ENCODE assay signal across 8 mouse cellular contexts in genomic region chr5:124049249-124050045, GRCm38 (mm10). TPM values are rescaled to one million over a fixed set of nuclear protein-coding genes. Genes with fewer than 3 reads are reported as not detected.
A peak's percentile ranks its signal among the peaks of the same experiment; 100 is the strongest.
DNase-seq lines count a peak whose midpoint lies in the region; ATAC-seq and TF ChIP-seq lines count a peak whose summit lies in the region.

No protein-coding gene starts in this region.

- TF ChIP-seq POLR2A in thymus, adult 2 months (IDR thresholded peaks at IDR 0.05; ENCODE audit: control insufficient read depth, extremely low read depth, insufficient read depth, low read length, poor library complexity): no peak

- no peaks in the 10 kb centered on the region for H3K27me3 ChIP-seq in thymus, adult 2 months (ENCODE audit: control insufficient read depth, insufficient read depth, low read length)
- no peaks in the 10 kb centered on the region for H3K27me3 ChIP-seq in liver, embryonic 13.5 days

- H3K4me1 ChIP-seq in thymus, adult 2 months (replicated peaks; ENCODE audit: control insufficient read depth, insufficient read depth, low read length): peaks cover 29% of the 10 kb centered on the region
- peaks cover 74% of the 10 kb centered on the region for H3K4me1 ChIP-seq in liver, embryonic 13.5 days (replicated peaks)

- no peak for ATAC-seq in liver, embryonic 13.5 days (ENCODE audit: low read depth)

- peak overlapping the region; percentile 92 for H3K27ac ChIP-seq in gastrocnemius, adult 2 months
- H3K27ac ChIP-seq in thymus, adult 2 months (ENCODE audit: control insufficient read depth, insufficient read depth, low read length): peak overlapping the region; percentile 95
- peak overlapping the region; percentile 97 for H3K27ac ChIP-seq in liver, embryonic 13.5 days

- intact Hi-C loops in gastrocnemius, adult 2 months (cut with DNase I): loop anchor here (5.0 kb wide), 1 partner anchor 32 kb away; no protein-coding TSS in a partner anchor
- intact Hi-C loops in gastrocnemius, postnatal 36 days (cut with DNase I): loop anchor here (2.0 kb wide), 1 partner anchor 23 kb away; no protein-coding TSS in a partner anchor

- WGBS in thymus, adult 2 months: 89% methylated on average over 15 of the region's 15 CpGs
- WGBS in liver, embryonic 13.5 days (ENCODE audit: insufficient replicate concordance): 54% methylated on average over 15 of the region's 15 CpGs

- H3K4me3 ChIP-seq in gastrocnemius, adult 2 months: peak overlapping the region; percentile 57
- no peak overlapping the region for H3K4me3 ChIP-seq in thymus, adult 2 months (ENCODE audit: control insufficient read depth, insufficient read depth, low read length)
- peak overlapping the region; percentile 56 for H3K4me3 ChIP-seq in liver, embryonic 13.5 days (replicated peaks)

- H3K36me3 ChIP-seq in thymus, adult 2 months (ENCODE audit: control insufficient read depth, insufficient read depth, low read length): no peaks in the 10 kb centered on the region
- H3K36me3 ChIP-seq in liver, embryonic 13.5 days: no peaks in the 10 kb centered on the region

- peak overlapping the region; percentile 66 for H3K9ac ChIP-seq in liver, embryonic 13.5 days

- H3K4me2 ChIP-seq in liver, embryonic 13.5 days: peak overlapping the region; percentile 68

- no peaks in the 10 kb centered on the region for H3K9me3 ChIP-seq in liver, embryonic 13.5 days (replicated peaks)

- DNase-seq in gastrocnemius, adult 2 months: peak; percentile 67
- DNase-seq in gastrocnemius, postnatal 36 days: no peak
- DNase-seq in thymus, adult 2 months: no peak
- no peak for DNase-seq in thymus, postnatal 25 days
- DNase-seq in liver, embryonic 13.5 days: no peak
- no peak for DNase-seq in urinary bladder, adult 18-20 months (ENCODE audit: low spot score in 2 of 2)
- no peak for DNase-seq in layer of hippocampus, adult 8-10 months (ENCODE audit: low spot score in 2 of 2)
- DNase-seq in left cerebral cortex, adult 11 months (ENCODE audit: low spot score): no peak

- no peak for TF ChIP-seq CTCF in gastrocnemius, adult 2 months (IDR thresholded peaks at IDR 0.05)
- TF ChIP-seq CTCF in thymus, adult 2 months (IDR thresholded peaks at IDR 0.05; ENCODE audit: borderline replicate concordance, control insufficient read depth, extremely low read depth, insufficient read depth, low read length, poor library complexity): no peak

RNA-seq across cellular contexts. Expression of gene Vps37b, which starts 17.4 kb away (rescaled TPM):
- total RNA-seq in gastrocnemius, adult 2 months (2021): 1 to 10 TPM; 4.1 to 6.2 TPM
- total RNA-seq in gastrocnemius, postnatal 36 days (2021): 1 to 10 TPM; 4.7 to 4.8 TPM
- 111 and 119 TPM in 2 replicates for polyA plus RNA-seq in thymus, adult 2 months (2012; rRNA removed)
- 16.1 and 18.0 TPM in 2 replicates for polyA plus RNA-seq in liver, embryonic 13.5 days (2015; fragmentation: Nextera tagmentation; extraction: Ambion mirVana)
- 10 to 100 TPM; 35.9 to 39.4 (median 36.6) TPM for total RNA-seq in layer of hippocampus, adult 8-10 months (2022)

RNA-seq across cellular contexts. Expression of gene Abcb9, which starts 46.2 kb away (rescaled TPM):
- total RNA-seq in gastrocnemius, adult 2 months (2021): 10 to 100 TPM in 1 of 2 experiments, 1 to 10 TPM in 1; 7.1 to 11.9 TPM
- 1 to 10 TPM; 8.1 to 8.8 TPM for total RNA-seq in gastrocnemius, postnatal 36 days (2021)
- 48.2 and 54.0 TPM in 2 replicates for polyA plus RNA-seq in thymus, adult 2 months (2012; rRNA removed)
- polyA plus RNA-seq in liver, embryonic 13.5 days (2015; fragmentation: Nextera tagmentation; extraction: Ambion mirVana): 4.5 and 4.6 TPM in 2 replicates
- total RNA-seq in layer of hippocampus, adult 8-10 months (2022): 10 to 100 TPM; 29.4 to 33.0 (median 30.4) TPM

Comparison
In these comparisons a context has a peak if more than half of its experiments do, and no peak if none do; other contexts are left out.
1. RNA of gene Vps37b, which starts 17.4 kb away (total RNA-seq): 35.9 to 39.4 TPM in layer of hippocampus, adult 8-10 months; 4.1 to 6.2 TPM in gastrocnemius, adult 2 months and 4.7 to 4.8 TPM in gastrocnemius, postnatal 36 days; every median in the first group is over 4 times any median in the second.
2. Peak in every context shown above with its lines, with median percentiles within 50 percentile points of each other: H3K27ac ChIP-seq.